Mouse (Mus musculus) intestine, postnatal 0 days (tissue): ENCODE results near the gene Padi1. TPM values are rescaled to one million over a fixed set of nuclear protein-coding genes. Genes with fewer than 3 reads are reported as not detected.

Experiments used
- ATAC-seq: fragments of 200-750 bp; cut with Nextera tagmentation; 2 replicates; pipeline ENCODE4 v1.8.0; 2017; ENCODE audit warnings: mild to moderate bottlenecking, moderate TSS enrichment, moderate library complexity
- H3K27ac ChIP-seq: fragments of 300-500 bp; sonication (generic); 2 replicates; pipeline ENCODE4 v1.5.1; 2014; ENCODE audit warnings: mild to moderate bottlenecking, low read depth, low read length, moderate library complexity
- H3K27me3 ChIP-seq: fragments of 300-500 bp; sonication (generic); replicated peaks from 2 replicates; pipeline ENCODE4 v1.6.1; 2014; ENCODE audit warnings: low read length, mixed read lengths; ENCODE audit not compliant: control insufficient read depth, insufficient read depth
- H3K36me3 ChIP-seq: fragments of 300-500 bp; sonication (generic); 2 replicates; pipeline ENCODE4 v1.6.1; 2014; ENCODE audit warnings: mild to moderate bottlenecking, moderate library complexity; ENCODE audit not compliant: control insufficient read depth, insufficient read depth
- H3K4me1 ChIP-seq: fragments of 300-500 bp; sonication (generic); replicated peaks from 2 replicates; pipeline ENCODE4 v1.6.1; 2014; ENCODE audit warnings: antibody characterized with exemption, low read length, mixed read lengths; ENCODE audit not compliant: control insufficient read depth, insufficient read depth
- H3K4me2 ChIP-seq: fragments of 300-500 bp; sonication (generic); replicated peaks from 2 replicates; pipeline ENCODE4 v1.6.1; 2014; ENCODE audit warnings: low read depth, mild to moderate bottlenecking, moderate library complexity
- H3K4me3 ChIP-seq: fragments of 300-500 bp; sonication (generic); 2 replicates; pipeline ENCODE4 v1.5.1; 2014; ENCODE audit warnings: low read depth, low read length
- H3K9ac ChIP-seq: fragments of 300-500 bp; sonication (generic); 2 replicates; pipeline ENCODE4 v1.6.1; 2014; ENCODE audit warnings: mild to moderate bottlenecking, low read depth, low read length
- H3K9me3 ChIP-seq: fragments of 300-500 bp; sonication (generic); 2 replicates; pipeline ENCODE4 v1.6.1; 2016; ENCODE audit warnings: mixed run types; ENCODE audit not compliant: control insufficient read depth
- CTCF ChIP-seq: sonication (generic); IDR thresholded peaks from 2 replicates; pipeline ENCODE4 v1.5.1; 2016; ENCODE audit warnings: low read depth, mild to moderate bottlenecking, control low read depth, antibody characterized with exemption, moderate library complexity
- WGBS: fragments of 180-500 bp; shearing (Covaris S2); extraction: QIAGEN DNeasy Blood & Tissue Kit; methylation state at CpG from one replicate; pipeline ENCODE4 v1.1.7; 2014; 5-methylcytosine and 5-hydroxymethylcytosine counted together
- polyA plus RNA-seq: library from polyadenylated mRNA; unstranded; fragments of >200 nt; fragmentation: Nextera tagmentation; extraction: Ambion mirVana; gene quantifications from 2 replicates; pipeline ENCODE4 v1.2.1, GENCODE M21; 2015

The Padi1 gene
- polyA plus RNA-seq, 1 experiment from 2014 or later: 0.47 TPM

DNA sequence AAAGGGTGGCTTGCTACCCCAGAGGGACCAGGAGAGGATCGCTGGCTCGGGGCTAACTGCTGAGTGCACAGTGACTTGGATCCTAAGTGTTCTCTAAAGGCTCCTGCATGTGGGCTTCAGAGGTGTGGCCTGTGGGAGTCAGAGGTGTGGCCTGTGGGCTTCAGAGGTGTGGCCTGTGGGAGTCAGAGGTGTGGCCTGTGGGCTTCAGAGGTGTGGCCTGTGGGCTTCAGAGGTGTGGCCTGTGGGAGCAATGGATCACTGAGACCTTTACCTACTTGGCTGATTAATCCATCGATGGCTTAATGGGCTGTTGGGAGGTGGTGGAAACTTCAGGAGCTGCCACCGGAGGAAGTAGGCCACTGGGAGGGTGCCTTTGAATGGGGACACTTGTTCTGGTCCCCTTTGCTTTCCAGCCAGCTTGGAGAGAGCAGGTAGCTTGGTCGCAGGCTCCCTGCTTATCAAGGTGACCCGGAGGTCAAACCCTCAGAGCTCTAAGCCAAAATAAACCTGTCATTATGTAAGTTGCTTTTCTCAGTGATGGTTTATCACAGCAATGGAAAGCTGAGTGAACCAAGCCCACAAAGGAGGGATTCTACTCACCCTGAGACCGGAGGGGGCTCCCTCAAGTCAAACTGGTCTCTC is 14.7 kb upstream of the Padi1 start:
- no peak overlapping the region for H3K4me3 ChIP-seq
- no peaks in the 10 kb centered on the region for H3K36me3 ChIP-seq
- no peaks in the 10 kb centered on the region for H3K27me3 ChIP-seq
- peak; percentile 35 for ATAC-seq
- no peaks in the 10 kb centered on the region for H3K9me3 ChIP-seq
- no peak overlapping the region for H3K9ac ChIP-seq
- no peak overlapping the region for H3K27ac ChIP-seq
- TF ChIP-seq CTCF: no peak
- H3K4me2 ChIP-seq: no peak overlapping the region
- 32% methylated on average over 7 of the region's 7 CpGs for WGBS
- H3K4me1 ChIP-seq: no peaks in the 10 kb centered on the region

DNA sequence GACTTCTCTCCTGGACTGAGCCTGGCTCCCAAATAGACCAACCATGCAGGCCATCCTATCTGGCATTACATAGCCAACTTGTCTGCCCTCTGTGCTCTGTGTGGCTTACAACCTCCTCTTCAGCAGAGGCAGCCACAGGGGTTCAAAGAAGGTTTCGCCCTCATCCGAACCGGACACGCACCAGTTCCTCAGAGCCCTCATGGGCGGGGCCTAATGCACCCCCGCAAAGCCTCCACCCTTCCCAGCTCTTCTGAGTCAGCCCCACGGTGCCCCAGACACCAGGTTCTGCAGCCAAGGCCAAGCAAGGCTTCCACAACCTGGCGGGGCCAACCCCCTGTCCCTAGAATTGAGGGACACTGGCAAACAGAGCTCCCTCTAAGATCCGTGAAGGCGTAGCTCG is 13.7 kb upstream of the Padi1 start:
- Histone ChIP-seq H3K9me3 (no peaks in the 10 kb centered on the region), H3K36me3 (no peaks in the 10 kb centered on the region), H3K4me3 (no peak overlapping the region), H3K4me2 (no peak overlapping the region), H3K9ac (no peak overlapping the region), H3K27ac (no peak overlapping the region), H3K4me1 (0 out of 2 replicates have a peak, but pooled peaks cover 2% of the 10 kb centered on the region), H3K27me3 (no peaks in the 10 kb centered on the region)
- no peak for ATAC-seq
- 75% methylated on average over 11 of the region's 11 CpGs for WGBS
- no peak for TF ChIP-seq CTCF

DNA sequence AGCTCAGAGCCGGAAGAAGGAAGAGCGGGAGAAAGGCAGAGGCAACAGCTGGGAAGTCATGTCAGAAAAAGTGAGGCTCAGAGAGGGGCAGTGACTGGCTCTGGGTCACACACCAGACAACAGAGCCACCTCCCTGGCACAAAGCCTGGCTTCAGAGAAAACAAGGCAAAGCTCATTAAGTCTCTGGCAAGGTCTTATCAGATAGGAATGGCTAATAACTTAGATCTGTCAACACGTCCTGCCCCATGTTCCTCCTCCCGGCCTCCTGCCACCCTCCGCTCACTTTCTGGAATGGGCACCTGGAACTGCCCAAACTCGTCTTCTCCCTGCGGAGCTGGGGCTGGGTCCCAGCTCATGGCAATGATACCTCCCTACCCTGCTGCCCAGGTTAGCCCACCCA is 12.2 kb upstream of the Padi1 start:
- Histone ChIP-seq H3K9me3 (no peaks in the 10 kb centered on the region), H3K27ac (no peak overlapping the region), H3K27me3 (no peaks in the 10 kb centered on the region), H3K4me1 (0 out of 2 replicates have a peak, but pooled peaks cover 2% of the 10 kb centered on the region), H3K4me2 (no peak overlapping the region), H3K36me3 (no peaks in the 10 kb centered on the region), H3K9ac (no peak overlapping the region), H3K4me3 (no peak overlapping the region)
- ATAC-seq: no peak
- TF ChIP-seq CTCF: no peak
- WGBS: 62% methylated on average over 7 of the region's 7 CpGs

DNA sequence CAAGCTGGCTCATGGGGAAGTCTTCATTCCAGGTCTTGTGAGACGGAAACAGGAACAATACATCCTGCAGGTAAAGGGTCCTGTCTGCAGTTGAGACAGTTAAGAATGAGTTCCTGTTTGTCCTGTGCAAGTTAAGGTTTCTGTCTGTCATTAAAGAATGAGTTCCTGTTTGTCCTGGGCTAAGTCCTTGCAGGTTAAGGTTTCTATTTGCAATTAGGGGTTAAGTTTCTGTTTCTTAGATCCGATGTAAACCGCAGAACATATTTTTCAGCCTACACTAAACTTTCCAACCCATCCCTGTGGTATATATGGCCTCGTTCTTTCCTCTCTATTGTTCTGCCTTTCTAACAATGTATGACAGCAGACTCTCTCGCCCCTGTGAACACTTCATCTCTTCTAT is 11.5 kb upstream of the Padi1 start:
- ATAC-seq: no peak
- H3K4me3 ChIP-seq: no peak overlapping the region
- WGBS: 76% methylated on average over 5 of the region's 5 CpGs
- no peak for TF ChIP-seq CTCF
- H3K9ac ChIP-seq: no peak overlapping the region
- no peaks in the 10 kb centered on the region for H3K27me3 ChIP-seq
- no peak overlapping the region for H3K4me2 ChIP-seq
- H3K9me3 ChIP-seq: no peaks in the 10 kb centered on the region
- 0 out of 2 replicates have a peak, but pooled peaks cover 2% of the 10 kb centered on the region for H3K4me1 ChIP-seq
- H3K27ac ChIP-seq: no peak overlapping the region
- H3K36me3 ChIP-seq: no peaks in the 10 kb centered on the region

DNA sequence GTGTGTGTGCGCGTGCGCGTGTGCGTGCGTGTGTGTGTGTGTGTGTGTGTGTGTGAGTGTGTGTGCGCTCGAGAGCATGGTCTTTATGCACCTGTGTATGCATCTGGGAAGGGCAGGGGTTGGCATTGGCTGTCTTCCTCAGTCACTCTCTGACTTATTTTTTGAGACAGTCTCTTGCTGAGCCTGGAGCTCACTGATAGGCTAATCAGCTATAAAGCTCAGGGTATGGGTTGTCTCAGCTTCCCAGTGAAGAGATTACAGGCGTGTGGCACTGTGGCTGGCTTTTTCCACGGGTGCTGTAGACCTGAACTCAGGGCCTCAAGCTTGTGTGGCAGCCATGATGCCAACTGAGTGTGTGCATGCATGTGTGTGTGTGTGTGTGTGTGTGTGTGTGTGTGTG is 9.6 kb upstream of the Padi1 start:
- no peak overlapping the region for H3K9ac ChIP-seq
- H3K36me3 ChIP-seq: no peaks in the 10 kb centered on the region
- WGBS: 84% methylated on average over 10 of the region's 10 CpGs
- H3K4me3 ChIP-seq: no peak overlapping the region
- H3K27ac ChIP-seq: no peak overlapping the region
- no peak overlapping the region for H3K4me2 ChIP-seq
- H3K27me3 ChIP-seq: no peaks in the 10 kb centered on the region
- no peak for ATAC-seq
- H3K4me1 ChIP-seq: 0 out of 2 replicates have a peak, but pooled peaks cover 2% of the 10 kb centered on the region
- H3K9me3 ChIP-seq: no peaks in the 10 kb centered on the region
- no peak for TF ChIP-seq CTCF

DNA sequence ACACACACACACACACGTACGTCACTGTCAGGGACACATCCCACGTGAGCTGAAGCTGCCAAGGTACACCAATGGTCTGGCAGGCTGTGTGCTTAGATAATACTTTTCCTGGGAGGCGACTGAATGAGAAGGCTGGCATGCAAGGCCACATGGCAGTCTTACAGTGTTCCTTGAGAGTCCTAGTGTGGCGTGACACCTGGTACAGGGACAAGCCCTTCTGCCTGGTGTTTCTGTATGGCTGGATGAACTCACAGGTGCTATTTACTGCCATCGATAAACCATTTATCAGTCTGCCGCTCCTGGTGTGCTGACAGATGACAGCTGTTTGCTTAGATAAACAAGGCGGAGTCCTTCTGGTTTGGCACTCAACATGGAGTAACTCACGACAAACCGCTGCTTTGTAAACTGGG is 8.9 kb upstream of the Padi1 start:
- 0 out of 2 replicates have a peak, but pooled peaks cover 2% of the 10 kb centered on the region for H3K4me1 ChIP-seq
- no peak overlapping the region for H3K4me2 ChIP-seq
- no peaks in the 10 kb centered on the region for H3K27me3 ChIP-seq
- no peak overlapping the region for H3K9ac ChIP-seq
- peak; percentile 74 for ATAC-seq
- no peak overlapping the region for H3K27ac ChIP-seq
- H3K4me3 ChIP-seq: no peak overlapping the region
- no peaks in the 10 kb centered on the region for H3K9me3 ChIP-seq
- no peaks in the 10 kb centered on the region for H3K36me3 ChIP-seq
- WGBS: 21% methylated on average over 10 of the region's 10 CpGs
- no peak for TF ChIP-seq CTCF
